Mouse (Mus musculus) intestine, embryonic 15.5 days (tissue): Measurements from ENCODE around the gene Fndc8. TPM values are rescaled to one million over a fixed set of nuclear protein-coding genes. Genes with fewer than 3 reads are reported as not detected.
"Not testable (repeated sequence)": the region's sequence is repeated elsewhere in the genome, so short reads cannot be mapped to it uniquely, and the experiment has no call there.

Source experiments
- ATAC-seq: fragments of 200-750 bp; cut with Nextera tagmentation; 2 replicates; pipeline ENCODE4 v1.8.0; 2017; ENCODE audit warnings: moderate TSS enrichment, moderate library complexity
- H3K27ac ChIP-seq: fragments of 300-500 bp; sonication (generic); 2 replicates; pipeline ENCODE4 v1.5.1; 2015; ENCODE audit warnings: mild to moderate bottlenecking, inconsistent platforms
- H3K27me3 ChIP-seq: fragments of 300-500 bp; sonication (generic); replicated peaks from 2 replicates; pipeline ENCODE4 v1.6.1; 2015; ENCODE audit warnings: inconsistent platforms
- H3K36me3 ChIP-seq: fragments of 300-500 bp; sonication (generic); 2 replicates; pipeline ENCODE4 v1.6.1; 2015; ENCODE audit warnings: inconsistent platforms
- H3K4me1 ChIP-seq: fragments of 300-500 bp; sonication (generic); replicated peaks from 2 replicates; pipeline ENCODE4 v1.6.1; 2015; ENCODE audit warnings: inconsistent platforms
- H3K4me2 ChIP-seq: fragments of 300-500 bp; sonication (generic); replicated peaks from 2 replicates; pipeline ENCODE4 v1.6.1; 2015; ENCODE audit warnings: mild to moderate bottlenecking, inconsistent platforms
- H3K4me3 ChIP-seq: fragments of 300-500 bp; sonication (generic); replicated peaks from 2 replicates; pipeline ENCODE4 v1.5.1; 2015; ENCODE audit warnings: inconsistent platforms
- H3K9ac ChIP-seq: fragments of 300-500 bp; sonication (generic); 2 replicates; pipeline ENCODE4 v1.6.1; 2015; ENCODE audit warnings: inconsistent platforms
- H3K9me3 ChIP-seq: fragments of 300-500 bp; sonication (generic); 2 replicates; pipeline ENCODE4 v1.6.1; 2016; ENCODE audit warnings: inconsistent platforms
- WGBS: fragments of 180-500 bp; shearing (Covaris S2); methylation state at CpG from one replicate; pipeline ENCODE4 v1.1.7; 2015; 5-methylcytosine and 5-hydroxymethylcytosine counted together
- polyA plus RNA-seq: library from polyadenylated mRNA; unstranded; fragments of >200 nt; fragmentation: Nextera tagmentation; extraction: Ambion mirVana; gene quantifications from 2 replicates; pipeline ENCODE4 v1.2.1, GENCODE M21; 2015

The Fndc8 gene
- polyA plus RNA-seq, 1 experiment from 2014 or later = 0.23 TPM

- Histone ChIP-seq H3K27me3 (no peaks in the 10 kb centered on the region), H3K9ac (no peak overlapping the region), H3K27ac (no peak overlapping the region), H3K4me2 (no peak overlapping the region), H3K4me1 (peaks cover 6% of the 10 kb centered on the region), H3K36me3 (peaks cover 36% of the 10 kb centered on the region), H3K4me3 (no peak overlapping the region), H3K9me3 (no peaks in the 10 kb centered on the region)
- whole genome bisulfite sequencing = 56% methylated on average over 8 of the region's 8 CpGs
- no peak for ATAC-seq
These were observed 13.0 kb downstream of the Fndc8 start for GRCm38 (mm10) chr11:82904952-82905351.

GRCm38 (mm10) chr11:82905816-82906215, 13.9 kb downstream of the Fndc8 start:
- Histone ChIP-seq H3K9ac (no peak overlapping the region), H3K27ac (no peak overlapping the region), H3K9me3 (no peaks in the 10 kb centered on the region), H3K27me3 (no peaks in the 10 kb centered on the region), H3K4me3 (no peak overlapping the region), H3K36me3 (peaks cover 34% of the 10 kb centered on the region), H3K4me2 (no peak overlapping the region), H3K4me1 (peaks cover 6% of the 10 kb centered on the region)
- no peak for ATAC-seq
- WGBS = 86% methylated on average over 5 of the region's 5 CpGs

DNA sequence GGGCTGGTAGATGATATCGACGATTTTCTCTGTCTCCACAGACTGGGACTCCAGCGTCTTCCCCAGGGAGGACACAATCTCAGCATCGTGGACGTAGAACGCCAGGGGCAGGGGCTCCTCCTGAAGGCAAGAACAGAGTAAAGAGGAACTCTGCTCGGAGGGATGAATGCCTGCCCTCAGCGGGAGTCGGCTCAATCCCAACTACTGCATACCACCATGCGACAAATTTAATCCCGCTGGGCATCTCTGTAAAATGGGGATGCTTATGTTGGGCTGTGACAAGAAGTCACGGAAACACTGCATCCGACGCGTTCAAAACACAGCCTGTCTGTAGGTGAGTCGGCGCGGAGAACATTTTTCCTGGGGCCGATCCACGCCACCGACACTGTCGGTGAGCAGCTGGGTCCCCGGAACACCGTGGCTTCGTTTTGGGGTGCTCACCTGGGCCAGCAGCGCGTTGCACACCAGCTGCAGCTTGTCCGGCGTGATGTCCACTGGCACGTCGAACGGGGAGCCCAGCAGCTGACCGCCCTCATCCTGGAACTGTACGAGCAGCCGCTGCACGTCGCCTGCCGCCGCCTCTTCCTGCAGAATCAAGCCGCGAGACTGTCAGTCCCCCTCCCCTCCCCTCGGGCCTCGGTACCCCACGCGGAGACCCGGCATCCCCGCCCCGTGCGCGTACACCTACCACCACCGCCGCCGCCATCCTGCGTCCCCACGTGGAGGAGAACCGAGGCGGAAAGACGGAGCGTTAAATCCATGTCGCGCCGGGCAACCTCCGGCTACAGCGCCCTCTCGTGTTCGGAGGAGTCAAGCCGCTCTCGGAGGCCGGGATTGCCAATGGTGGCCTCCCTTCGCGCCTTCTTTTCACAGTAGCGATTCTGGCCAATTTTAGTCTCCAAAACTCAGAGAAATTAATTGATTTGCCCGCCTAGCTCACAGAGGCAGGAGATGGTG, 16.0 kb downstream of the Fndc8 start, which contains the start of gene Nle1:
TSS of gene Nle1 (minus strand) at position 761 of the 957 bp plus-strand sequence.
- H3K27me3 ChIP-seq = no peaks in the 10 kb centered on the region
- peaks cover 6% of the 10 kb centered on the region for H3K4me1 ChIP-seq
- WGBS = 1% methylated on average over 72 of the region's 73 CpGs
- H3K9ac ChIP-seq = peak within 1 kb of the TSS; percentile 75
- no peaks in the 10 kb centered on the region for H3K9me3 ChIP-seq
- peak within 1 kb of the TSS; percentile 84 for H3K4me3 ChIP-seq
- H3K36me3 ChIP-seq = peaks cover 25% of the 10 kb centered on the region
- H3K4me2 ChIP-seq = peak within 1 kb of the TSS; percentile 81
- no peak within 1 kb of the TSS for H3K27ac ChIP-seq
- peak; percentile 88 for ATAC-seq

GRCm38 (mm10) chr11:82908608-82908989, 16.7 kb downstream of the Fndc8 start:
- H3K4me3 ChIP-seq = peak overlapping the region; percentile 84
- H3K27ac ChIP-seq = no peak overlapping the region
- peak overlapping the region; percentile 75; the same call in 1 of the 2 replicates for H3K9ac ChIP-seq
- H3K4me2 ChIP-seq = peak overlapping the region; percentile 81
- H3K36me3 ChIP-seq = peaks cover 18% of the 10 kb centered on the region
- no peaks in the 10 kb centered on the region; the same call in 1 of the 2 replicates for H3K27me3 ChIP-seq
- peak; percentile 12; the same call in 1 of the 2 replicates for ATAC-seq
- 47% methylated on average over 10 of the region's 10 CpGs for WGBS
- H3K9me3 ChIP-seq = no peaks in the 10 kb centered on the region
- peaks cover 6% of the 10 kb centered on the region for H3K4me1 ChIP-seq

DNA sequence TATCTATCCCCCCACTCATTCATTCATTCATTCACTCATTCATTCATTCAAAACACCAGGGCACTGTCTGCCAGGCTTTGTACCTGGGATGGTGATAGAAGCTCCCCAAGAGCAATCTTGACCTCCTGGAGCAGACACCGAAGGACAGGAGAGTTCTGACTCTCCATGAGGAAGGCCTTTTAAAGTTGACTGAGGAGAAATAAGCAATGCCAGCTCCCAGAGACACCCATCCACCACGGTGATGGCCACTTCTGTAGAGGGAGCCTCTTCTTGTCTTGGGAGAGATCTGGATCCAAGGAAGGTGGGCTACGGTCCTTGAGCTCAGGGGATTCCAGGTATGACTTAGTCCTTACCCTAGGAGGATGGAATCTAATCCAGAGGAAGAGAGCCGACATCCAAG, 18.3 kb downstream of the Fndc8 start, which contains the start of gene Unc45b:
TSS of gene Unc45b (plus strand) at position 301 of the 400 bp plus-strand sequence.
- no peaks in the 10 kb centered on the region; the same call in 1 of the 2 replicates for H3K27me3 ChIP-seq
- H3K9ac ChIP-seq = no peak within 1 kb of the TSS
- 89% methylated on average over 4 of the region's 4 CpGs for WGBS
- no peak for ATAC-seq
- no peak within 1 kb of the TSS for H3K4me2 ChIP-seq
- H3K4me3 ChIP-seq = no peak within 1 kb of the TSS
- H3K9me3 ChIP-seq = no peaks in the 10 kb centered on the region
- peaks cover 9% of the 10 kb centered on the region for H3K4me1 ChIP-seq
- H3K27ac ChIP-seq = no peak within 1 kb of the TSS
- peaks cover 4% of the 10 kb centered on the region; the same call in 1 of the 2 replicates for H3K36me3 ChIP-seq

GRCm38 (mm10) chr11:82910679-82911389, 18.9 kb downstream of the Fndc8 start:
- Histone ChIP-seq H3K27ac (no peak overlapping the region), H3K4me3 (no peak overlapping the region), H3K4me2 (no peak overlapping the region), H3K27me3 (no peaks in the 10 kb centered on the region; the same call in 1 of the 2 replicates), H3K9ac (no peak overlapping the region), H3K4me1 (peaks cover 9% of the 10 kb centered on the region), H3K9me3 (no peaks in the 10 kb centered on the region), H3K36me3 (no peaks in the 10 kb centered on the region)
- WGBS = 78% methylated on average over 11 of the region's 11 CpGs
- ATAC-seq = no peak

DNA sequence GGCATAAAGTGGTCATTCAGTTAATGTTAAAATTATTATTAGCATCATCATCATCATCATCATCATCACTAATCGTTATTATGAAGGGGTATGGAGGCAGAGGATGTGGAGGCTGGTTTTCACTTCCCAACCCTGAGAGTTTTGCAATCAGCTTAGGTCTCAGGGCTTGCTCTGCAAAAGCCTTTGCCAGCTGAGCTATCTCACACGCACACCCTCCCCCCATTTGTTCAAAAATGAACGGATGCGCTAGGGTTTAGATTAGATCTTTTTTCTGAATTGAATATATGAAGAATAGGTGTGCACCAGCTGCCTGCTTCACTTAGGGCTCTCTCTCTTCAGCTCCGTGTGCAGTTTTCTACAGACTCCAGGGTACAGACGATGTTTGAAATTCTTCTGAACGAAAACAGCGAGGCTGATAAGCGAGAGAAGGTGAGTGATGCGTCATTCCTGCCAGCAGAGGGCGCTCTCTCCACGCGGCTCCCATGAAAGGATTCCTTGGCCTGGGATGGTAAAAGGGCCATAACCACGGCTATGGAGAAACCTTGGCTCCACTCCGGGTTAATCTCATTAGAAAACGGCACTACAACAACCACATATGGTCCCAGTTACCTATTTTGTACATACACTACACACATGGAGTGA, 22.9 kb downstream of the Fndc8 start:
- peak overlapping the region; percentile 46 for H3K4me2 ChIP-seq
- H3K4me3 ChIP-seq = no peak overlapping the region
- no peak overlapping the region for H3K27ac ChIP-seq
- H3K27me3 ChIP-seq = peaks cover 5% of the 10 kb centered on the region
- peak; percentile 41; the same call in 1 of the 2 replicates for ATAC-seq
- no peaks in the 10 kb centered on the region for H3K9me3 ChIP-seq
- H3K4me1 ChIP-seq = 0 out of 2 replicates have a peak, but pooled peaks cover 4% of the 10 kb centered on the region
- H3K9ac ChIP-seq = no peak overlapping the region
- 9% methylated on average over 16 of the region's 16 CpGs for WGBS
- no peaks in the 10 kb centered on the region for H3K36me3 ChIP-seq

DNA sequence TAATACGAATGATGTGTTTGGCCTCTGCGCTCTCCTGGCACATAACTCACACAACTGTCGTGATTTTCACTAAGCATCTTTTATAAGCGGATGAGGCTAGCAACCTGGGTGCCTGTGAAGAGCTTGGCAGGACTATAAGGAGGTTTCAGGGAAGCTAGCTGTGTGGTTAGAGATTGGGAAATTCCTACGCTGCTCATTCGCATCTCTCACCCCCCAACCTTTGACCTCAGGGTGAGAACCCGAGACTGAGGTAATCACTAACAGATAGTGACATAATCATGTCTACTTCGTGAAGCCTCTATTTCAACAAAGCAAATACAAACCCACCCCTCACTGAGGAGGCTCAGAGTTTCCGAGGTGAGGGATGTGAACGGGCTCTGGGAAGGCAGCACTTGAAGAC, 28.8 kb downstream of the Fndc8 start:
- no peak overlapping the region for H3K4me3 ChIP-seq
- no peaks in the 10 kb centered on the region for H3K36me3 ChIP-seq
- no peaks in the 10 kb centered on the region for H3K9me3 ChIP-seq
- H3K4me1 ChIP-seq = no peaks in the 10 kb centered on the region
- WGBS = 49% methylated on average over 10 of the region's 10 CpGs
- no peak for ATAC-seq
- no peak overlapping the region for H3K27ac ChIP-seq
- H3K9ac ChIP-seq = no peak overlapping the region
- H3K4me2 ChIP-seq = no peak overlapping the region
- H3K27me3 ChIP-seq = peaks cover 13% of the 10 kb centered on the region

- 70% methylated on average over 4 of the region's 4 CpGs for WGBS
- H3K27me3 ChIP-seq = peaks cover 18% of the 10 kb centered on the region
These were observed 29.8 kb downstream of the Fndc8 start for GRCm38 (mm10) chr11:82921691-82922090.

GRCm38 (mm10) chr11:82923910-82924309, 32.0 kb downstream of the Fndc8 start:
- H3K27me3 ChIP-seq = peaks cover 32% of the 10 kb centered on the region
- not testable (repeated sequence) for H3K4me3 ChIP-seq, H3K4me1 ChIP-seq, H3K9me3 ChIP-seq, H3K4me2 ChIP-seq, ATAC-seq, H3K27ac ChIP-seq, H3K36me3 ChIP-seq, H3K9ac ChIP-seq
- 71% methylated on average over 6 of the region's 6 CpGs for WGBS

More at GRCm38 (mm10) chr11:82921691-82922090, 29.8 kb downstream of the Fndc8 start:
- Histone ChIP-seq H3K27ac (no peak overlapping the region), H3K4me2 (no peak overlapping the region), H3K4me3 (no peak overlapping the region), H3K36me3 (no peaks in the 10 kb centered on the region), H3K9me3 (no peaks in the 10 kb centered on the region), H3K9ac (no peak overlapping the region), H3K4me1 (no peaks in the 10 kb centered on the region)
- ATAC-seq = no peak

DNA sequence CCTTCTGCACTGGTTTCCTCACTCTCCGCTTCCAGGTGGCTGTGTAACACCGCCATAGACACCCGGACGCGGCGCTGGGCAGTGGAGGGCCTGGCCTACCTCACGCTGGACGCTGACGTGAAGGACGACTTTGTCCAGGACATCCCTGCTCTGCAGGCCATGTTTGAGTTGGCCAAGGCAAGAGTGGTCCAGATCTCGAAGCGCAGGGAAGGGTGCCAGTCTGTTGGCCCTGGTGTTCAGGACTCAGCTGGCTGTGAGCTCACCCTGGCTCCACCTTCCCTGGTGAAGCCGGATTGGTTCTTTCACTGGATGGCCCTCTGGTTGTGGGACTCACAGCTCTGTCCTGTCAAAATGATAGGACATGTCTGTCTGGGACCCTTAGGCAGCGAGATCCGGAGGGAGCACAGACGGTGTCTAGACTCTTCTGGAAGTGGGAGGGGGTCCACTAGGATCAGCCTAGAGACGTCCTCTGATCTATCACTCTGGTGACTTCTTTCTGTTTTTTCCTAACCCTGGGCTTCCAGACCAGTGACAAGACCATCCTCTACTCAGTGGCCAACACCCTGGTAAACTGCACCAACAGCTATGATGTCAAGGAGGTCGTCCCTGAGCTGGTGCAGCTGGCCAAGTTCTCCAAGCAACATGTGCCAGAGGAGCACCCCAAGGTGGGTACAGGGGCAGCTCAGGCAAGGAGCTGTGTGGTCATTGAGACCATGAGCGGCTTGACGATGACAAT, 37.1 kb downstream of the Fndc8 start:
- no peak overlapping the region for H3K27ac ChIP-seq
- peaks cover 46% of the 10 kb centered on the region for H3K27me3 ChIP-seq
- 28% methylated on average over 20 of the region's 20 CpGs for WGBS
- H3K4me1 ChIP-seq = peaks cover 7% of the 10 kb centered on the region; the same call in 1 of the 2 replicates
- H3K4me2 ChIP-seq = no peak overlapping the region
- no peaks in the 10 kb centered on the region for H3K9me3 ChIP-seq
- H3K36me3 ChIP-seq = no peaks in the 10 kb centered on the region
- no peak for ATAC-seq
- H3K9ac ChIP-seq = no peak overlapping the region
- H3K4me3 ChIP-seq = no peak overlapping the region
